Mouse (Mus musculus) adipose tissue, adult 10 weeks (tissue): ENCODE results near the gene Nt5c1b. TPM values are rescaled to one million over a fixed set of nuclear protein-coding genes. Genes with fewer than 3 reads are reported as not detected.

ENCODE experiments used
- polyA plus RNA-seq: library from polyadenylated mRNA; stranded (reverse); fragments of 350-450 nt; fragmentation: Illumina TruSeq; extraction: RNeasy Lipid Tissue Mini Kit (QIAGEN cat#74804); gene quantifications from one replicate; pipeline ENCODE4 v1.2.3, GENCODE M21; 2014; ENCODE audit warnings: low read depth, low replicate concordance

The Nt5c1b gene
- 16.6 TPM for polyA plus RNA-seq

DNA sequence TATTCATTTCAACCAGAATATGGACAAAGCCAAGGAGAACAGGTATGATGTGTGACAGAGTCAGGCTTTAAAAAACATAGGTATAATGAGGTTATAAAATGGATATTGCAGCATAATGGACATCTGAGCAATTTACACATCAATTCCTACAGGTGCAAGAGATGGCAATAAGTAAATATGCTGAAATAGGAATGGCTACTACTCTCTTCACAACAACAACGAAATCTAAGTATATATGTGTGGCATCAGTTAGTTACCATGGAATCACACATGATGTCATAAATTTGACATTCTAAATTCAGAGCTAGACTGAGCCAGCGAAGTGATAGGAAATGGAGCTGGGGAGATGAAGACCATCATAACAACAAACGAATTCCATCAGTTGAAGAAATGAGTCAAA lies at the start of gene Nt5c1b:
Gene Nt5c1b, plus strand, starts transcription at position 301 of the 400 bp plus-strand sequence.

DNA sequence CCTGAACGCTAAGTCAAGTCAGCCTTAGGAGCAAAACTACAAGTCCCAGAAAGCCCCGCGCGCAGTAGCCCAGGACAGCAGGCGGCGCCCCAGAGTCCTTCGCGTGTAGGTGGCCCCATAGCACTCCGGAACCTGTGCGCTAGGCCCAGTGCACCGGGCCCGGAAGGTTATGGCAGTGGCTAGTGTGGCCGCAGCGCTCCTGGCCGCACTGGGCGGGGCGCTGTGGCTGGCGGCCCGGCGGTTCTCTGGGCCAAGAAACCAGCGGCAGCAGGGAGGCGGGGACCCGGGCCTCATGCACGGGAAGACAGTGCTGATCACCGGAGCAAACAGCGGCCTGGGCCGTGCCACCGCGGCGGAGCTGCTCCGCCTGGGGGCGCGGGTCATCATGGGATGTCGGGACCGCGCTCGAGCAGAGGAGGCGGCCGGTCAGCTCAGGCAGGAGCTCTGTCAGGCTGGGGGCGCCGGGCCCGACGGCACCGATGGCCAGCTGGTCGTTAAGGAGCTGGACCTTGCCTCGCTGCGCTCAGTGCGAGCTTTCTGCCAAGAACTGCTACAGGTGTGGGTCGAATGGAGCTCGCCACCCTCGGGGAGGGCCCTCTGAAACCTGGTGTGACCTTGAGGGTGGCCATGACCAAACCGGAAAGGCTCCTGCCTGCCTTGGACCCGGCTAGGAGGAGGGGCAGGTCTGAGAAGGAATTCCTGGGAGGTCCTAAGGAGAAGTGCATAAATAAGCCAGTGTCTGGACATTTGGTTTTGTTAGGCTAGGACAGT lies 21.1 kb downstream of the Nt5c1b start, which contains the start of gene Rdh14:
Gene Rdh14, plus strand, starts transcription at position 102 of the 771 bp plus-strand sequence.

Other genes with a start within 250 kb of the Nt5c1b start
- gene Rdh14, start 20.8 kb downstream of the Nt5c1b start, polyA plus RNA-seq: 20.5 TPM